Comparison of ENCODE assay signal across 9 mouse cellular contexts in the genomic region with DNA sequence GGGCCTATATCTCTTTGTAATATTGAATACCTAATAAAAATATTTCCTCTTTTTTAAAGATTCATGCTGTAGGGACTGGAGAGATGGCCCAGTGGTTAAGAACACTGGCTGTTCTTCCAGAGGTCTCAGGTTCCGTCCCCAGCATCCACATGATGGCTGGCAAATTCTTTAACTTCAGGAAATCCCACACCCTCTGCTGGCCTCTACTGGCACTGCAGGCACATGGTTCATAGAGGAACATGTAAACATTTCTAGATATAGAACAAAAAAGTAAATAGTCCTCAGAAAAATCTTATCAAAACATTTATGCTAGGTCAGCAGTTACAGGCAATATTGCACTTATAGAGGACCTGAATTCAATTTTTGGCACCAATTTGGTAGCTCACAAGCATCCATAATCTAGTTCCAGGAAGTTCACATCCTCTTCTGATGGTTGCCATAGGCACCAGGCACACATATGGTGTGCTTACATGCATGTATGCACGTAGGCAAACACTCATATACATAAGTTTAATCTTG. TPM values are rescaled to one million over a fixed set of nuclear protein-coding genes. Genes with fewer than 3 reads are reported as not detected.
A peak's percentile ranks its signal among the peaks of the same experiment; 100 is the strongest.
DNase-seq lines count a peak whose midpoint lies in the region; ATAC-seq and TF ChIP-seq lines count a peak whose summit lies in the region.
"Had no signal": no experiment of that assay in that cellular context is flagged by ENCODE, and none has a peak within 500 bp of the region (broad histone marks: within the 10 kb centered on the region; RNA-seq: fewer than 3 reads in every experiment).

No protein-coding gene starts in this region.

- no peak overlapping the region for H3K4me3 ChIP-seq in forebrain, embryonic 10.5 days
- no peak overlapping the region for H3K4me3 ChIP-seq in forebrain, embryonic 15.5 days
- H3K4me3 ChIP-seq in liver, adult 2 months (ENCODE audit: insufficient read depth, low read depth, low read length): no peak overlapping the region
- H3K4me3 ChIP-seq in liver, embryonic 11.5 days (ENCODE audit: low read depth, low read length): no peak overlapping the region
- no peak overlapping the region for H3K4me3 ChIP-seq in lung, postnatal 0 days (ENCODE audit: low read depth, low read length)
- H3K4me3 ChIP-seq: neural tube, embryonic 13.5 days had no signal

- H3K27me3 ChIP-seq in forebrain, embryonic 10.5 days (ENCODE audit: poor library complexity, severe bottlenecking): no peaks in the 10 kb centered on the region
- H3K27me3 ChIP-seq in forebrain, embryonic 15.5 days: no peaks in the 10 kb centered on the region
- H3K27me3 ChIP-seq in liver, adult 2 months (ENCODE audit: control insufficient read depth, insufficient read depth, low read length): no peaks in the 10 kb centered on the region
- no peaks in the 10 kb centered on the region for H3K27me3 ChIP-seq in liver, embryonic 11.5 days (replicated peaks; ENCODE audit: control insufficient read depth, insufficient read depth, low read length)
- H3K27me3 ChIP-seq in lung, postnatal 0 days (replicated peaks; ENCODE audit: insufficient read depth, low read length): no peaks in the 10 kb centered on the region
- H3K27me3 ChIP-seq: neural tube, embryonic 13.5 days had no signal

- peak; percentile 58; the same call in 1 of the 2 replicates for TF ChIP-seq CTCF in liver, adult 2 months (IDR thresholded peaks at IDR 0.05; ENCODE audit: low read depth, low read length)
- TF ChIP-seq CTCF in lung, postnatal 0 days (IDR thresholded peaks at IDR 0.05): peak; percentile 66

- peaks cover 76% of the 10 kb centered on the region for H3K36me3 ChIP-seq in forebrain, embryonic 10.5 days (replicated peaks)
- H3K36me3 ChIP-seq in forebrain, embryonic 15.5 days: peaks cover 55% of the 10 kb centered on the region
- peaks cover 23% of the 10 kb centered on the region; the same call in 1 of the 2 replicates for H3K36me3 ChIP-seq in liver, adult 2 months (ENCODE audit: control insufficient read depth, insufficient read depth, low read length)
- H3K36me3 ChIP-seq in liver, embryonic 11.5 days (ENCODE audit: control insufficient read depth, insufficient read depth, low read length): peaks cover 10% of the 10 kb centered on the region; the same call in 1 of the 2 replicates
- no peaks in the 10 kb centered on the region for H3K36me3 ChIP-seq in lung, postnatal 0 days (ENCODE audit: insufficient read depth, low read length)

- peaks cover 9% of the 10 kb centered on the region; the same call in 1 of the 2 replicates for H3K4me1 ChIP-seq in forebrain, embryonic 10.5 days
- H3K4me1 ChIP-seq in forebrain, embryonic 15.5 days: no peaks in the 10 kb centered on the region
- peaks cover 26% of the 10 kb centered on the region for H3K4me1 ChIP-seq in liver, adult 2 months (ENCODE audit: control insufficient read depth, insufficient read depth, low read length)
- peaks cover 10% of the 10 kb centered on the region for H3K4me1 ChIP-seq in liver, embryonic 11.5 days (replicated peaks; ENCODE audit: control insufficient read depth, insufficient read depth, low read length)
- no peaks in the 10 kb centered on the region for H3K4me1 ChIP-seq in lung, postnatal 0 days (ENCODE audit: insufficient read depth, low read depth, low read length)
- H3K4me1 ChIP-seq: neural tube, embryonic 13.5 days had no signal

- no peak overlapping the region for H3K9ac ChIP-seq in forebrain, embryonic 15.5 days (replicated peaks)
- H3K9ac ChIP-seq in liver, adult 2 months (ENCODE audit: low read depth, low read length): no peak overlapping the region
- no peak overlapping the region for H3K9ac ChIP-seq in liver, embryonic 11.5 days (ENCODE audit: low read depth, low read length)
- no peak overlapping the region for H3K9ac ChIP-seq in lung, postnatal 0 days (replicated peaks; ENCODE audit: low read depth)
- H3K9ac ChIP-seq: neural tube, embryonic 13.5 days had no signal

- no peak overlapping the region for H3K27ac ChIP-seq in forebrain, embryonic 10.5 days
- H3K27ac ChIP-seq in forebrain, embryonic 15.5 days (replicated peaks): no peak overlapping the region
- no peak overlapping the region for H3K27ac ChIP-seq in liver, adult 2 months (replicated peaks; ENCODE audit: insufficient read depth, low read depth, low read length)
- no peak overlapping the region for H3K27ac ChIP-seq in liver, embryonic 11.5 days (ENCODE audit: low read depth, low read length)
- H3K27ac ChIP-seq in lung, postnatal 0 days (ENCODE audit: low read length): no peak overlapping the region
- H3K27ac ChIP-seq: neural tube, embryonic 13.5 days had no signal

- TF ChIP-seq EP300 in lung, postnatal 0 days (IDR thresholded peaks at IDR 0.05): no peak

- no peak for TF ChIP-seq POLR2A in liver, adult 2 months (IDR thresholded peaks at IDR 0.05; ENCODE audit: extremely low read depth, insufficient read depth, low read length)

- WGBS in forebrain, embryonic 10.5 days: 85% methylated on average over 2 of the region's 2 CpGs
- whole genome bisulfite sequencing in forebrain, embryonic 15.5 days: 65% methylated on average over 2 of the region's 2 CpGs
- WGBS in liver, adult 2 months: 53% methylated on average over 2 of the region's 2 CpGs
- 56% methylated on average over 2 of the region's 2 CpGs for WGBS in liver, embryonic 11.5 days
- 60% methylated on average over 2 of the region's 2 CpGs for WGBS in lung, postnatal 0 days

- H3K9me3 ChIP-seq in forebrain, embryonic 10.5 days: no peaks in the 10 kb centered on the region
- no peaks in the 10 kb centered on the region for H3K9me3 ChIP-seq in forebrain, embryonic 15.5 days
- H3K9me3 ChIP-seq in liver, embryonic 11.5 days (ENCODE audit: control insufficient read depth, low read length): no peaks in the 10 kb centered on the region
- H3K9me3 ChIP-seq in lung, postnatal 0 days (ENCODE audit: low read length): no peaks in the 10 kb centered on the region
- H3K9me3 ChIP-seq: neural tube, embryonic 13.5 days had no signal

- 0 out of 2 replicates have a peak, but pooled peaks cover 7% of the 10 kb centered on the region for H3K79me2 ChIP-seq in liver, adult 2 months (ENCODE audit: control insufficient read depth, insufficient read depth, low read length)

- H3K4me2 ChIP-seq in forebrain, embryonic 15.5 days (replicated peaks): no peak overlapping the region
- H3K4me2 ChIP-seq in liver, embryonic 11.5 days: no peak overlapping the region
- no peak overlapping the region for H3K4me2 ChIP-seq in lung, postnatal 0 days (replicated peaks; ENCODE audit: low read depth, low read length)
- H3K4me2 ChIP-seq: neural tube, embryonic 13.5 days had no signal

- no peak for ATAC-seq in forebrain, embryonic 15.5 days (replicated peaks)
- no peak for ATAC-seq in liver, embryonic 11.5 days (replicated peaks; ENCODE audit: low FRiP score)
- no peak for ATAC-seq in lung, postnatal 0 days

- DNase-seq in forebrain, embryonic 10.5 days (ENCODE audit: extremely low spot score, low spot score): peak; percentile 43
- peak; percentile 50 for DNase-seq in liver, adult 2 months (ENCODE audit: extremely low read depth, low read depth, low spot score)
- no peak for DNase-seq in liver, embryonic 11.5 days (ENCODE audit: low spot score)
- DNase-seq in adrenal gland, adult 2 months: peak; percentile 40
- DNase-seq in forelimb bud, embryonic 11.5 days (ENCODE audit: low read depth, low spot score): peak; percentile 40
- peak; percentile 27 for DNase-seq in lung, postnatal 0 days (ENCODE audit: low spot score)
- peak; percentile 11 to 41 for DNase-seq in spleen, postnatal 36 days (ENCODE audit: low spot score in 2 of 2)

RNA-seq across cellular contexts. Expression of gene Thoc5, which starts 9.7 kb away (rescaled TPM):
- polyA plus RNA-seq in forebrain, embryonic 10.5 days (2016; fragmentation: Nextera tagmentation; extraction: Ambion mirVana): 56.8 and 58.2 TPM in 2 replicates
- 64.6 and 64.8 TPM in 2 replicates for polyA plus RNA-seq in forebrain, embryonic 15.5 days (2015; fragmentation: Nextera tagmentation; extraction: Ambion mirVana)
- total RNA-seq in liver, adult 2 months (2014; rRNA removed): 8.8 and 10.0 TPM in 2 replicates
- 9.6 and 10.4 TPM in 2 replicates for polyA plus RNA-seq in liver, adult 2 months (2012; rRNA removed)
- 40.5 and 42.5 TPM in 2 replicates for polyA plus RNA-seq in liver, embryonic 11.5 days (2014; fragmentation: Nextera tagmentation; extraction: Ambion mirVana)
- total RNA-seq in adrenal gland, adult 2 months (2021): 10 to 100 TPM; 32.3 to 34.1 TPM
- 8.8 TPM in 2 replicates for polyA plus RNA-seq in adrenal gland, adult 2 months (2012; rRNA removed)
- 16.3 TPM in 2 replicates for polyA plus RNA-seq in lung, postnatal 0 days (2015; fragmentation: Nextera tagmentation; extraction: Ambion mirVana)

RNA-seq across cellular contexts. Expression of gene Nipsnap1, which starts 11.7 kb away (rescaled TPM):
- polyA plus RNA-seq in forebrain, embryonic 10.5 days (2016; fragmentation: Nextera tagmentation; extraction: Ambion mirVana): 84.6 and 86.8 TPM in 2 replicates
- 133 and 140 TPM in 2 replicates for polyA plus RNA-seq in forebrain, embryonic 15.5 days (2015; fragmentation: Nextera tagmentation; extraction: Ambion mirVana)
- total RNA-seq in liver, adult 2 months (2014; rRNA removed): 217 and 226 TPM in 2 replicates
- 294 and 337 TPM in 2 replicates for polyA plus RNA-seq in liver, adult 2 months (2012; rRNA removed)
- polyA plus RNA-seq in liver, embryonic 11.5 days (2014; fragmentation: Nextera tagmentation; extraction: Ambion mirVana): 89.8 and 92.7 TPM in 2 replicates
- 10 to 100 TPM; 31.5 to 35.9 TPM for total RNA-seq in adrenal gland, adult 2 months (2021)
- polyA plus RNA-seq in adrenal gland, adult 2 months (2012; rRNA removed): 28.2 and 30.6 TPM in 2 replicates
- 10.4 and 11.9 TPM in 2 replicates for polyA plus RNA-seq in lung, postnatal 0 days (2015; fragmentation: Nextera tagmentation; extraction: Ambion mirVana)

RNA-seq across cellular contexts. Expression of gene Nf2, which starts 36.1 kb away (rescaled TPM):
- polyA plus RNA-seq in forebrain, embryonic 10.5 days (2016; fragmentation: Nextera tagmentation; extraction: Ambion mirVana): 57.4 and 62.4 TPM in 2 replicates
- polyA plus RNA-seq in forebrain, embryonic 15.5 days (2015; fragmentation: Nextera tagmentation; extraction: Ambion mirVana): 67.2 and 67.3 TPM in 2 replicates
- 10.8 and 11.1 TPM in 2 replicates for total RNA-seq in liver, adult 2 months (2014; rRNA removed)
- 14.6 and 16.4 TPM in 2 replicates for polyA plus RNA-seq in liver, adult 2 months (2012; rRNA removed)
- polyA plus RNA-seq in liver, embryonic 11.5 days (2014; fragmentation: Nextera tagmentation; extraction: Ambion mirVana): 37.4 and 40.1 TPM in 2 replicates
- total RNA-seq in adrenal gland, adult 2 months (2021): 100 to 1,000 TPM in 1 of 2 experiments, 10 to 100 TPM in 1; 87.8 to 130 TPM
- 72.5 and 94.6 TPM in 2 replicates for polyA plus RNA-seq in adrenal gland, adult 2 months (2012; rRNA removed)
- 19.6 and 21.1 TPM in 2 replicates for polyA plus RNA-seq in lung, postnatal 0 days (2015; fragmentation: Nextera tagmentation; extraction: Ambion mirVana)
